Mouse (Mus musculus) thymus, postnatal 4 days (tissue): ENCODE measurements around the gene Setd1a.
"Not testable (repeated sequence)": the region's sequence is repeated elsewhere in the genome, so short reads cannot be mapped to it uniquely, and the experiment has no call there.

Experiments
- DNase-seq: peaks from one replicate; pipeline ENCODE4 v3.0.0; 2021

The Setd1a gene

GRCm38 (mm10) chr7:127837878-127838277 is 61.4 kb downstream of the Setd1a start:
- not testable (repeated sequence) for DNase-seq

- not testable (repeated sequence) for DNase-seq
Measured at GRCm38 (mm10) chr7:127840031-127840430, 63.6 kb downstream of the Setd1a start.

- DNase-seq, result peak; percentile 80
Measured at GRCm38 (mm10) chr7:127840886-127841285, 64.4 kb downstream of the Setd1a start.

- peak; percentile 93 for DNase-seq
Measured at GRCm38 (mm10) chr7:127841340-127842000, 65.0 kb downstream of the Setd1a start.

GRCm38 (mm10) chr7:127842001-127842718 is 65.7 kb downstream of the Setd1a start:
- peak; percentile 82 for DNase-seq
